25 mouse cellular contexts compared by ENCODE assay signal in the genomic region with DNA sequence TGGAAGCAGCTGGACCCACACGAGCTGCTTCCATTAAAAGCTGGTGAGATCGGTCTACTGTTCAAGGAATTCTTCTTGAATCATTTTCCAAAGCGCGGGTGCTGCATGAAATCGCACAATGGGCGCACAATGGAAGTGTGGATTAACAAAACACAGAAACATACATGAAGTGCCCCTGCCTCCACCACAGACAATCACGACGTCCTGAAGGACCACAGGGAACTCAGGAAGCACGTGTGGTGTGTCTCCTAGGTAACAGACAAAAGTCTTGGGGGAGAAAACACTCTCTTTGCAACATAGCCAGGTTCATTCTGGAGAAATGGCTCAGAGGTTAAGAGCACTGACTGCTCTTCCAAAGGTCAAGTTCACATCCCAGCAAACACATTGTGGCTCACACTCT. TPM values are rescaled to one million over a fixed set of nuclear protein-coding genes. Genes with fewer than 3 reads are reported as not detected.
A peak's percentile ranks its signal among the peaks of the same experiment; 100 is the strongest.
DNase-seq lines count a peak whose midpoint lies in the region; ATAC-seq lines count a peak whose summit lies in the region.
"Had no signal": no experiment of that assay in that cellular context is flagged by ENCODE, and none has a peak within 500 bp of the region (broad histone marks: within the 10 kb centered on the region; RNA-seq: fewer than 3 reads in every experiment).

No protein-coding gene starts in this region.

- DNase-seq in heart, adult 11 months: peak; percentile 71
- DNase-seq in heart, postnatal 10 days: no peak
- DNase-seq in hindbrain, embryonic 11.5 days (ENCODE audit: low spot score): no peak
- DNase-seq in kidney, adult 9 months: peak; percentile 24
- peak; percentile 53 for DNase-seq in R1 (ENCODE audit: low read depth, low spot score)
- no peak for DNase-seq in lung, postnatal 4 days
- DNase-seq: adrenal gland, adult 8-10 months; adrenal gland, postnatal 14 days; adrenal gland, postnatal 36 days; cerebellum, adult 11-12 months; cerebellum, adult 2 months; cerebellum, adult 9-10 months; cerebellum, postnatal 10 days; cerebellum, postnatal 25 days had no signal

- H3K9ac ChIP-seq in hindbrain, embryonic 11.5 days (ENCODE audit: low read depth, low read length): no peak overlapping the region
- no peak overlapping the region for H3K9ac ChIP-seq in hindbrain, embryonic 12.5 days
- no peak overlapping the region for H3K9ac ChIP-seq in kidney, embryonic 14.5 days (ENCODE audit: low read depth, low read length)
- H3K9ac ChIP-seq: embryonic facial prominence, embryonic 12.5 days; forebrain, embryonic 12.5 days had no signal

- no peaks in the 10 kb centered on the region for H3K4me1 ChIP-seq in hindbrain, embryonic 11.5 days (replicated peaks; ENCODE audit: control insufficient read depth, insufficient read depth, low read length)
- H3K4me1 ChIP-seq in hindbrain, embryonic 12.5 days: peaks cover 5% of the 10 kb centered on the region; the same call in 1 of the 2 replicates
- H3K4me1 ChIP-seq in kidney, embryonic 14.5 days (ENCODE audit: control insufficient read depth, insufficient read depth, low read length): no peaks in the 10 kb centered on the region
- H3K4me1 ChIP-seq: embryonic facial prominence, embryonic 12.5 days had no signal

- H3K27me3 ChIP-seq in hindbrain, embryonic 11.5 days (ENCODE audit: control insufficient read depth, insufficient read depth, low read length): no peaks in the 10 kb centered on the region
- H3K27me3 ChIP-seq in hindbrain, embryonic 12.5 days: no peaks in the 10 kb centered on the region
- H3K27me3 ChIP-seq in kidney, embryonic 14.5 days (ENCODE audit: control insufficient read depth, insufficient read depth, low read length): no peaks in the 10 kb centered on the region
- H3K27me3 ChIP-seq: embryonic facial prominence, embryonic 12.5 days; forebrain, embryonic 12.5 days had no signal

- H3K4me3 ChIP-seq in hindbrain, embryonic 11.5 days (ENCODE audit: low read depth, low read length): no peak overlapping the region
- H3K4me3 ChIP-seq in hindbrain, embryonic 12.5 days: no peak overlapping the region
- no peak overlapping the region for H3K4me3 ChIP-seq in kidney, embryonic 14.5 days (ENCODE audit: low read length)
- H3K4me3 ChIP-seq: embryonic facial prominence, embryonic 10.5 days; embryonic facial prominence, embryonic 12.5 days; forebrain, embryonic 12.5 days had no signal

- WGBS in hindbrain, embryonic 11.5 days: 60% methylated on average over 9 of the region's 9 CpGs
- 57% methylated on average over 9 of the region's 9 CpGs for WGBS in hindbrain, embryonic 12.5 days
- 76% methylated on average over 9 of the region's 9 CpGs for WGBS in kidney, embryonic 14.5 days

- intact Hi-C loops in heart, postnatal 10 days (cut with DNase I): no loop called here

- ATAC-seq in hindbrain, embryonic 11.5 days (ENCODE audit: low FRiP score): peak; percentile 29; the same call in 1 of the 2 replicates
- no peak for ATAC-seq in hindbrain, embryonic 12.5 days (ENCODE audit: low FRiP score)
- no peak for ATAC-seq in kidney, embryonic 14.5 days (ENCODE audit: low FRiP score, low TSS enrichment)
- ATAC-seq: activated CD4-positive, CD25-positive, alpha-beta regulatory T cell, adult 4 months; forebrain, embryonic 14.5 days; forebrain, embryonic 16.5 days had no signal

- no peaks in the 10 kb centered on the region for H3K36me3 ChIP-seq in hindbrain, embryonic 11.5 days (ENCODE audit: control insufficient read depth, insufficient read depth, low read length)
- H3K36me3 ChIP-seq in hindbrain, embryonic 12.5 days: no peaks in the 10 kb centered on the region
- H3K36me3 ChIP-seq in kidney, embryonic 14.5 days (ENCODE audit: control insufficient read depth, insufficient read depth, low read length): no peaks in the 10 kb centered on the region
- H3K36me3 ChIP-seq: embryonic facial prominence, embryonic 10.5 days; embryonic facial prominence, embryonic 12.5 days; forebrain, embryonic 12.5 days had no signal

- H3K4me2 ChIP-seq in hindbrain, embryonic 11.5 days (replicated peaks; ENCODE audit: low read depth, low read length): no peak overlapping the region
- H3K4me2 ChIP-seq in hindbrain, embryonic 12.5 days (replicated peaks): no peak overlapping the region
- no peak overlapping the region for H3K4me2 ChIP-seq in kidney, embryonic 14.5 days (replicated peaks; ENCODE audit: low read depth, low read length)
- H3K4me2 ChIP-seq: embryonic facial prominence, embryonic 12.5 days; forebrain, embryonic 12.5 days had no signal

- no peaks in the 10 kb centered on the region for H3K9me3 ChIP-seq in hindbrain, embryonic 11.5 days (ENCODE audit: control insufficient read depth, low read length)
- no peaks in the 10 kb centered on the region for H3K9me3 ChIP-seq in hindbrain, embryonic 12.5 days (replicated peaks)
- H3K9me3 ChIP-seq in kidney, embryonic 14.5 days (ENCODE audit: control insufficient read depth, low read length): no peaks in the 10 kb centered on the region
- H3K9me3 ChIP-seq: embryonic facial prominence, embryonic 10.5 days; embryonic facial prominence, embryonic 12.5 days; forebrain, embryonic 12.5 days had no signal

- no peak overlapping the region for H3K27ac ChIP-seq in hindbrain, embryonic 11.5 days (ENCODE audit: low read depth, low read length)
- no peak overlapping the region for H3K27ac ChIP-seq in hindbrain, embryonic 12.5 days
- H3K27ac ChIP-seq in kidney, embryonic 14.5 days (ENCODE audit: low read depth, low read length): no peak overlapping the region
- H3K27ac ChIP-seq: embryonic facial prominence, embryonic 10.5 days; embryonic facial prominence, embryonic 12.5 days; forebrain, embryonic 12.5 days had no signal

RNA-seq across cellular contexts. Expression of a gene that starts 10.0 kb away (rescaled TPM):
- not detected for total RNA-seq in heart, postnatal 10 days (2021)
- 0.12 TPM in 1 of 2 replicates, not detected in the other for polyA plus RNA-seq in hindbrain, embryonic 11.5 days (2014; fragmentation: Nextera tagmentation; extraction: Ambion mirVana)
- polyA plus RNA-seq in hindbrain, embryonic 12.5 days (2016; fragmentation: Nextera tagmentation; extraction: Ambion mirVana): 0.23 and 0.48 TPM in 2 replicates
- polyA plus RNA-seq in kidney, embryonic 14.5 days (2014; fragmentation: Nextera tagmentation; extraction: Ambion mirVana): 0.14 and 0.69 TPM in 2 replicates
- total RNA-seq: adrenal gland, adult 18-20 months; adrenal gland, postnatal 14 days; adrenal gland, postnatal 36 days; ES-E14; MEL had no signal

RNA-seq across cellular contexts. Expression of a gene that starts 34.1 kb away (rescaled TPM):
- total RNA-seq in heart, postnatal 10 days (2021): 1 to 10 TPM; 6.4 to 6.7 TPM
- polyA plus RNA-seq in hindbrain, embryonic 11.5 days (2014; fragmentation: Nextera tagmentation; extraction: Ambion mirVana): 7.0 and 8.5 TPM in 2 replicates
- 7.3 and 8.2 TPM in 2 replicates for polyA plus RNA-seq in hindbrain, embryonic 12.5 days (2016; fragmentation: Nextera tagmentation; extraction: Ambion mirVana)
- 13.0 and 16.6 TPM in 2 replicates for polyA plus RNA-seq in kidney, embryonic 14.5 days (2014; fragmentation: Nextera tagmentation; extraction: Ambion mirVana)

Comparison
In these comparisons a context has a peak if more than half of its experiments do, and no peak if none do; other contexts are left out.
1. DNase-seq: peak in heart, adult 11 months (single experiment), kidney, adult 9 months (single experiment) and R1 (single experiment); none in heart, postnatal 10 days (0 of 2), hindbrain, embryonic 11.5 days (single experiment) and lung, postnatal 4 days (0 of 2).